Comparison of ENCODE assay signal across 16 mouse cellular contexts in the genomic region with DNA sequence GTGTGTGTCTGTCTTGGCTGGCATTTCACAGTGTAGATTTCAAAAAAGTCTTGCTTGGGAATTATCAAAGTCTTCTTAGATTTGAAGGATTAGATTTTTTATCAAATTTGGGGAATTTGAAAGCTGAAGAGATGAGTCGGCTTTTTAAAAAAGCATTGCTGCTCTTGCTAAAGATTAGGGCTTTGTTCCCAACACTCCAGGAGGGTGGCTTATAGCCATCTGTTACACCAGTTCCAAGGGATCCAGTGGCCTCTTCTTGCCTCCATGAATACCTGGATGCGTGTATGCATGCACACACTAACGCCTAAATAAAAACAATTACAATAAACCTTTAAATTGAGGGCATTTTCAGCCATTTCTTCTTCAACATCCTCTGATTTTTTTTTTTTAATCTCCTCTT.
"Had no signal": no experiment of that assay in that cellular context is flagged by ENCODE, and none has a peak within 500 bp of the region (broad histone marks: within the 10 kb centered on the region; RNA-seq: fewer than 3 reads in every experiment).

No protein-coding gene starts in this region.

- DNase-seq: heart, postnatal 10 days; heart, postnatal 14 days; heart, postnatal 36 days; heart, postnatal 4 days; kidney, adult 11 months; kidney, adult 18-20 months; kidney, adult 2 months; kidney, adult 8-10 months; kidney, adult 9 months; kidney, postnatal 10 days; kidney, postnatal 14 days; kidney, postnatal 25 days; kidney, postnatal 36 days; kidney, postnatal 4 days; layer of hippocampus, adult 9-11 months; layer of hippocampus, postnatal 36 days had no signal
